Mouse (Mus musculus) central nervous system, embryonic 11.5 days (tissue): ENCODE results near the gene Camkk2. TPM values are rescaled to one million over a fixed set of nuclear protein-coding genes. Genes with fewer than 3 reads are reported as not detected.

Experiments used
- polyA plus RNA-seq: library from polyadenylated mRNA; depleted of rRNA; stranded (reverse); fragments of >200 nt; gene quantifications from 2 replicates; pipeline ENCODE4 v1.2.3, GENCODE M21; 2012; rRNA removed

Camkk2 gene
- 27.4 and 28.7 TPM in 2 replicates for polyA plus RNA-seq

DNA sequence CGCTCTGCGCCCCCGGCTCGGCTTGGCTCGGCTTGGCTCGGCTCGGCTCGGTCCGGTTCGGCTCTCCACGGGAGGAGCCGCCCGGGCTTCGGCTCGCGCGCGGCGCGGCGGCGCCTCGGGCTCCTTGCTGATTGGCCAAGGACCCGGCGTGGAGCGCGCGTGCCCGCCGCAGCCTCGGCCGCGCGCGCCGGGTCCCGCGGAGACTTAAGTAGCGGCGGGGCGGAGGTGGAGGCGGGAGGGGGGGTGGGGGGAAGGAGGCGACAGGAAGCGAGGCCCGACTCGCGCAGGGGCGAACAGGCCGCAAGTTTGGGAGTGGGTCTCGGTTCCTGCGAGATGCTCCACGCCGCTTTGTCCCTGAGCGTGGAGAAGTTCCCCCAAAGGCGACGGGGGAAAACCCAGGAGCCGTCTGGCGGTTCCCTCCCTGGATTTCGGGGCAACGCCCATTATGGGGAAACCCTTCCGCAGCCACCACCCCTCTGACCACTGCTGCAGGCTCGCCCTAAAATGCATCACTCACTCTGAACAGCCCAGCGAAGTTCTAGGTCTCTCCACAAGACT, at the start of gene Camkk2:
Camkk2 (minus strand) TSS at position 133 of the 558 bp plus-strand sequence.

DNA sequence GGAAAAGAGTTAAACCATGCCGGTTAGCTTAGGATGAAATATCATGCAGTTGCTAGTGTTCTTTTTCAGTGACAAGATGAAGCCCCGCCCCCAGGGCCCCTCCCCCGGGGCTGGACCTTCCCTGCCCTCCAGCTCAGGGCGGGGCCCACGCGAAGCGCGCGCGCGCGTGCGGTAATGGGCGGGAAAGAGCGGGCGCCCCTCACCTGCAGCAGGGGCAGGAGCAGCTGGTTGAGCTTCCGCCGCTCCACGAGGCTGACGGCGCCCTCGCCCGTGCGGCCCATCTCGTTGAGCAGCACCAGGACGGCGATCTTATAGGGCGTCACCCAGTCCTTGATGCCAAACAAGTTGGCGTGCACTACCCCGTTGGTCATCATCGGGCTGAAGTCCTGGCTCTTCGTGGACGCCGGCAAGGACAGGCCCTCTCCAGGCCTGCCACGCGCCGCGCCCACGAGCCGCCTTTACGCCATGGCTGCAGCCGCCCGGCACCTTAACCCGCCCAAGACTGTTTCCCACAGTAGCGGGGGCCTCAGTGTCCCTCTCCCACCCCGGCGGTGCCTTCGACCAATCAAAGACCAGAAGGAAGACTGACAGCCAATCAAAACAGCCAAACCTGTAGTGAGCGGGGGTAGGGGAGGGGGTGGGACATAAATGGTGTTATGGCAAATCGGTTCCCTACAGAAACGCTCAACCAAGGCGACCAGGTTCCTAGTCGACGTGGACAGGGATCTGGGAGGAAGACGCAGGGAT, 41.7 kb upstream of the Camkk2 start, which contains the start of gene Anapc5:
Anapc5 (minus strand) TSS at position 563 of the 747 bp plus-strand sequence.

GRCm38 (mm10) chr5:122707276-122708181, 71.7 kb downstream of the Camkk2 start, which contains the start of gene P2rx4:
P2rx4 (plus strand) TSS chr5:122707544.

Other genes starting within 250 kb of the Camkk2 start
- 28.0 and 37.7 TPM in 2 replicates for gene Ift81, start 164.9 kb downstream of the Camkk2 start, polyA plus RNA-seq
- 2.0 and 2.1 TPM in 2 replicates for gene P2rx7, start 135.5 kb downstream of the Camkk2 start, polyA plus RNA-seq
- gene P2rx4, start 71.9 kb downstream of the Camkk2 start, polyA plus RNA-seq, result 5.1 and 8.1 TPM in 2 replicates
- 362 and 465 TPM in 2 replicates for gene Anapc5, start 41.9 kb upstream of the Camkk2 start, polyA plus RNA-seq
- gene Rnf34, start 70.6 kb upstream of the Camkk2 start, polyA plus RNA-seq, result 34.0 and 38.7 TPM in 2 replicates
- 63.0 and 143 TPM in 2 replicates for gene Kdm2b, start 210.4 kb upstream of the Camkk2 start, polyA plus RNA-seq
- 5.3 and 11.2 TPM in 2 replicates for gene Orai1, start 235.7 kb upstream of the Camkk2 start, polyA plus RNA-seq